Mouse (Mus musculus) embryonic facial prominence, embryonic 12.5 days (tissue): ENCODE measurements at regions not wholly inside any gene's neighbourhood (a gene's known extent, or its start where the extent isn't known, plus 50 kb on each side); places are given as distances from the start of the nearest gene placed in this dataset.

Experiments used
- ATAC-seq: fragments of 200-750 bp; cut with Nextera tagmentation; 2 replicates; pipeline ENCODE4 v1.8.0; 2017; ENCODE audit not compliant: insufficient number of reproducible peaks, insufficient read depth, low FRiP score, low TSS enrichment
- H3K27ac ChIP-seq: fragments of 300-500 bp; sonication (generic); 2 replicates; pipeline ENCODE4 v1.5.1; 2016; ENCODE audit warnings: mild to moderate bottlenecking
- H3K27me3 ChIP-seq: fragments of 300-500 bp; sonication (generic); 2 replicates; pipeline ENCODE4 v1.6.1; 2016; ENCODE audit warnings: mild to moderate bottlenecking, moderate library complexity
- H3K36me3 ChIP-seq: fragments of 300-500 bp; sonication (generic); 2 replicates; pipeline ENCODE4 v1.6.1; 2016; ENCODE audit warnings: mild to moderate bottlenecking
- H3K4me1 ChIP-seq: fragments of 300-500 bp; sonication (generic); 2 replicates; pipeline ENCODE4 v1.6.1; 2016
- H3K4me2 ChIP-seq: fragments of 300-500 bp; sonication (generic); replicated peaks from 2 replicates; pipeline ENCODE4 v1.6.1; 2016; ENCODE audit warnings: mild to moderate bottlenecking, moderate library complexity
- H3K4me3 ChIP-seq: fragments of 300-500 bp; sonication (generic); 2 replicates; pipeline ENCODE4 v1.5.1; 2016; ENCODE audit warnings: mild to moderate bottlenecking
- H3K9ac ChIP-seq: fragments of 300-500 bp; sonication (generic); 2 replicates; pipeline ENCODE4 v1.6.1; 2016; ENCODE audit warnings: mild to moderate bottlenecking, moderate library complexity
- H3K9me3 ChIP-seq: fragments of 300-500 bp; sonication (generic); 2 replicates; pipeline ENCODE4 v1.6.1; 2016; ENCODE audit warnings: mild to moderate bottlenecking, moderate library complexity
- WGBS: fragments of 180-500 bp; shearing (Covaris S2); methylation state at CpG from one replicate; pipeline ENCODE4 v1.1.7; 2016; 5-methylcytosine and 5-hydroxymethylcytosine counted together

DNA sequence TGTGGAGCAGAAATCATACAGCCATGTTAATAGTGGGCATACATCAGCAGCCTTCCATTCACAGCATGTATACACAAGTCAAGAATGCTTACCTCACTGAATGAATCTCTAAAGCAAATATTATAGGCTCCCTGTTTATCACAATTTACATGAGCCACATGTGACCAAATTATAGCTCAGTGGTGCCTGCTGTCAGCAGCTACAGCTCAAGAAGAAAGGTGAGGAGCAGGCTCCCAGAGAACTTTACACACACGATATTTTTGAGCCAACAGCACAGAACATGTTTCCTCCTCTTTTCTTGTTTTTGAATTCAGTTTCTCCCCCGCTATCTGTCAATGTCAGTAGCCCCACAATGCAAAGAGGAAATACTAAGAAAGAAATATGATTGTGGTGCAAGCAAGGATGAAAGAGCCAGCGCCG is 1605.4 kb downstream of the 4930444P10Rik start:
- H3K36me3 ChIP-seq = no peaks in the 10 kb centered on the region
- no peak overlapping the region for H3K4me2 ChIP-seq
- ATAC-seq = no peak
- 26% methylated on average over 4 of the region's 4 CpGs for WGBS
- no peaks in the 10 kb centered on the region for H3K9me3 ChIP-seq
- H3K27ac ChIP-seq = no peak overlapping the region
- H3K4me3 ChIP-seq = no peak overlapping the region
- H3K4me1 ChIP-seq = peaks cover 14% of the 10 kb centered on the region
- no peaks in the 10 kb centered on the region for H3K27me3 ChIP-seq
- no peak overlapping the region for H3K9ac ChIP-seq

DNA sequence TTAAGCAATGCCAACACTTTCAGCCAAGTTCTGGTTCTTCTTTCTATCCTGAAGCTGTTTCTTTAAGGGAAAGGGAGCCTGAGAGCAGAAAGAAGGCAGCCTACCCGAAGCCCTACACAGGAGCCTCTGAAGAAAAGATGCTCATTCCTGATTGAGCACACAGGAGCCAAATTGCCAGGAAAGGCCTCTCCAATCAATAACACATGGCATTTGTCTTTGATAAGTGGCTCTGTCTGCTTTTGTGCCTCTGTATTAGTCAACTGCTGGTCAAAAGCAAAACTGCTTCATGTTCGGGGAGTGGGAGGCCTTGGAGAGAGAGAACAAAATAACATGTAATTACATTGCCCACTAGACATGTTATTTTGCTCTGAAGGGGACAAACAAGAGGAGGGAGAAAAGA is 1607.4 kb downstream of the 4930444P10Rik start:
- Histone ChIP-seq H3K4me3 (no peak overlapping the region), H3K27me3 (no peaks in the 10 kb centered on the region), H3K9me3 (no peaks in the 10 kb centered on the region), H3K27ac (no peak overlapping the region), H3K36me3 (no peaks in the 10 kb centered on the region), H3K4me1 (peaks cover 14% of the 10 kb centered on the region), H3K9ac (no peak overlapping the region), H3K4me2 (no peak overlapping the region)
- ATAC-seq = no peak
- 28% methylated on average over 2 of the region's 2 CpGs for WGBS

DNA sequence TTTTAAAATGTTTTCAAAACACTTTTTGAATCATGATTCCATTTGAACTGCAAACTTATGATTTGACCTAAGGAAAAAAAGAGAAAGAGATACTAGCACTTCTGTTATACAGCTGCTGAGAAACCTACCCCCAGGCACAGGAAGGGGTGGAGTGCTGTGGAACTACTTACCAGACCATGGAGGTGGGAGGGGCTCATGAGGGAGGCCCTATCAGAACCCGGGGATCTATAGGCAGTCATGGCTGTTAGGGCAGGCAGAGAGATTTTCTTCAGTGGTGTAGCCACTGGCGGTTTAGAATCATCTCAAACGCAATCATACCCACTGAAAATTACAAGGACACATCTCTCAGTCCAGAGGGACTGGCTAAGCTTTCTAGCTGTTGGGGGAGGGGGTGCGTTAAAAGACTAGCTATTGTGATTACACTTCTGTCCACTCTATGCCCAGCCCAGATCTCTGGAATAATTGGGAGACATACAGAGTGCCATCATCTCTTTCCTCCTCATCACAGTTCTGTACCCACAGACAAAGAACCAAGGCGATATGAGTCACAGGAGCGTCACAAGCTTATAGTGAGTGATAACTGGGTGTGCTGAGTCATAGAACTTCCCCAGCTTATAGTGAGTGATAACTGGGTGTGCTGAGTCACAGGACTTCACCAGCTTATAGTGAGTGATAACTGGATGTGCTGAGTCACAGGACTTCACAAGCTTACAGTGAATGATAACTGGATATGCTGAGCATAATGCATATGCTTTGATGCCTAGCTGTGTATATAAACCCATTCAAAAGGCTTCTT is 1608.8 kb downstream of the 4930444P10Rik start:
- WGBS = 86% methylated on average over 6 of the region's 6 CpGs
- Histone ChIP-seq H3K4me2 (no peak overlapping the region), H3K4me3 (no peak overlapping the region), H3K27ac (no peak overlapping the region), H3K4me1 (peaks cover 14% of the 10 kb centered on the region), H3K27me3 (no peaks in the 10 kb centered on the region), H3K9me3 (no peaks in the 10 kb centered on the region), H3K36me3 (no peaks in the 10 kb centered on the region), H3K9ac (no peak overlapping the region)
- 0 out of 2 replicates have a peak, but pooled peaks have one; percentile 28 for ATAC-seq

DNA sequence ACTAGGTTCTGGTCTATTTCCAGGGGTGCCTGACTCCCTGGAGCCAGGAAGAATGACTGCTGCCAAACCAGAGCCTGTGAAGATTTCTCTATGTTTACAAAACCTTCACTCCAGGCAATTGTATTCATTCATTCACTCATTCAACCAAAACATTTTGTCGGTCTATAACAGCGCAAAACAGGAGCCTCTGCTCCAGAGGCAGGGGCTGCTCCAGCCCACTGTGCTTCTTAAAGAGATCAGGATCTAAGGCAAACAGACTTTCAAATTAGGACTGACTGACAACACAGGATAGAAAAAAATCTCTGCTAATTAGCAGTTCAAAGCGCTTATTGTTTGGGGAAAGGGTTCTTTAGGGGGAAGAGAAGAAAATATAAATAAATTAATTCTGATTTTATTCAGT is 1620.8 kb downstream of the 4930444P10Rik start:
- Histone ChIP-seq H3K4me1 (0 out of 2 replicates have a peak, but pooled peaks cover 2% of the 10 kb centered on the region), H3K4me3 (no peak overlapping the region), H3K27ac (no peak overlapping the region), H3K9ac (no peak overlapping the region), H3K9me3 (no peaks in the 10 kb centered on the region), H3K36me3 (no peaks in the 10 kb centered on the region), H3K27me3 (no peaks in the 10 kb centered on the region), H3K4me2 (no peak overlapping the region)
- WGBS = 24% methylated on average over 3 of the region's 3 CpGs
- no peak for ATAC-seq

DNA sequence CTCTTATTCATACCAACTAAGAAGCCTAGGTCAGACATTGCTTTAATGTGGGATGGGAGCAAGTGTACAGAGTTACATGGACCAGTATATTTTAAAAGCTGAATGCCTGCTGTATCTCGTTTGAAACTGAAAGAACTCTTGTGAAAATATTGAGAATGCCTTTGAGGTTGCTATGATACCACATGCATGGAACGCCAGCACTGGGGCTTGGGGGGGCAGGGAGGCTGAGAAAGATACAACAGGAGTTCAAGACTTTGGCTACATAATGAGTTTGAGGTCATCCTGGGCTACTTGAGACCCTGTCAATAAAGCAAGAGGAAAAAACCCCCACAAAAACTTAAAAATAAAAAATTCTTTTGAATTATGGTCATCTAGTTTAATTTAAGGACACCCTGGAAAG is 1621.6 kb downstream of the 4930444P10Rik start:
- no peak overlapping the region for H3K27ac ChIP-seq
- H3K27me3 ChIP-seq = no peaks in the 10 kb centered on the region
- no peaks in the 10 kb centered on the region for H3K9me3 ChIP-seq
- 42% methylated on average over 2 of the region's 2 CpGs for WGBS
- 0 out of 2 replicates have a peak, but pooled peaks cover 2% of the 10 kb centered on the region for H3K4me1 ChIP-seq
- H3K36me3 ChIP-seq = no peaks in the 10 kb centered on the region
- H3K9ac ChIP-seq = no peak overlapping the region
- no peak overlapping the region for H3K4me2 ChIP-seq
- ATAC-seq = no peak
- H3K4me3 ChIP-seq = no peak overlapping the region

DNA sequence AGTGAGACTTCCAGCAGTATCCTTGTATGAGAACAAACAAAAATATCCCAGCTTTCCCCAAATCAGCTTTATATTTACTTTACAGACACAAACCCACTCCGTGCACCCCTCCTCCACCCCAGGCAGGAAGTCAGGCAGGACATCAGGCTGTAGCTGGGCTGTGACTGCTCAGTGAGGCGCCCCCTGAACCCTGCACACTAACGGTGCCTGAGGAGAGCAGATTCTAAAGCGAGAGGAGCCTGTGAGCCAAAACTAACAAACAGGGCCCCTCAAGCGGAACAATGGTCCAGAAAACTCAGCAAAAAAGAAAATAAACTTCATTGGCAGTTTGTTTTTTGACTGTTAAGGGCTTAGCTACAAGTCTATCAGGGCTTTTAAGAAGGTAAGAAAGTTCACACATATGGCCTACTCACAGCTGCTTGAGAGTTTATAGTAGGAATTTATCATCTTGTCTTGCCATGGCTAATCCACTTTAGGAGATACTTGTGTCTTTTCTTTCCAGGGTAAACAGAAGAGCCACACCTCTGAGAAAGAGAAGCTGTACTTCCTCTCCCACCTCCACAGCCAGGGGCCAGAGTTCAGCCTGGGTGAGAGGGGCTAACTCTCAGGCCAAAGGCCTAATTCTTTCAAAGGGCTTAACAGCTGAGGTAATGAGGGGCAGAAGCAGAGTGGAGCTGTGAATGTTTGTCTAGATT is 1628.2 kb downstream of the 4930444P10Rik start:
- no peak overlapping the region for H3K9ac ChIP-seq
- H3K4me3 ChIP-seq = no peak overlapping the region
- no peaks in the 10 kb centered on the region for H3K9me3 ChIP-seq
- 14% methylated on average over 5 of the region's 5 CpGs for whole genome bisulfite sequencing
- H3K4me2 ChIP-seq = no peak overlapping the region
- no peaks in the 10 kb centered on the region for H3K36me3 ChIP-seq
- no peak overlapping the region; the same call in 1 of the 2 replicates for H3K27ac ChIP-seq
- peaks cover 8% of the 10 kb centered on the region; the same call in 1 of the 2 replicates for H3K4me1 ChIP-seq
- H3K27me3 ChIP-seq = no peaks in the 10 kb centered on the region
- no peak for ATAC-seq

DNA sequence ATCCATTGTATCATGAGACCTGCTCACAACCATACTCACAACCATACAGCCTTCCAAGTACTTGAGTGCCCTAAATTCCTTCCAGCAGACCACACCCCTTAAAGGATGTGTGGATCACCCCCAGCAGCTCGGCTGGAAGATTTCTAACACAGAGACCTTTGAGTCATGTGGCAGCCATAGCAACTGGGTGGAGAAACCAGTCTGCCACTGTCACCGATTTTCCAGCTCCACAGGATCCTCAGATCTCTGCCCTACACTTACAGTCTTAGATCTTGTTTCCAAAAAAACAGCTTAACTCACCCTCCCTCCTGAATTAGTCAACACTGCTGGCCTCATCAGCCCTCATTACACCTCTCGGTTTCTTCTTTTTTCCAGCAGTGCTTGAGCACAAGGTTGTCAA is 1630.6 kb downstream of the 4930444P10Rik start:
- Histone ChIP-seq H3K4me2 (no peak overlapping the region), H3K4me3 (no peak overlapping the region), H3K27ac (no peak overlapping the region), H3K9me3 (no peaks in the 10 kb centered on the region), H3K9ac (no peak overlapping the region), H3K27me3 (no peaks in the 10 kb centered on the region), H3K4me1 (peaks cover 8% of the 10 kb centered on the region; the same call in 1 of the 2 replicates), H3K36me3 (no peaks in the 10 kb centered on the region)
- 22% methylated on average over 3 of the region's 3 CpGs for WGBS
- no peak for ATAC-seq

DNA sequence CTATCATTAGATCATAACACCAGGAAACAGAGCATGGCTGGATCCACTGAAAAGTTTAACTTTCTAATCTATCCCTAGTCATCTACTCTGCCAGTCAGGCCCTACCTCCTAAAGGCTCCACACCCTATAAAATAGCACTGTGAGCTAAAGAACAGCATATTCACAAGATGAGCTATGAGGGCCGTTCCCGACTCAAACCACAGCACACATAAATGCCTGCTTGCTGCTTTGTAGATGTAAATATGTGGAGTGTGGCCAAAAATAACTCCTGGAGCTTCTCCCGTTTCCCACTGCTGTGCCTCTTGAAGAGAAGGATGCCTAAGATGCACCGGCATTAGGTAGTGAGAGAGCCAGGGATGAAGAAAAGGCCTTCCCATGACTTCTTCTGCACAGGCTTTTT is 1632.3 kb downstream of the 4930444P10Rik start:
- no peak for ATAC-seq
- Histone ChIP-seq H3K27me3 (no peaks in the 10 kb centered on the region), H3K9me3 (no peaks in the 10 kb centered on the region), H3K36me3 (no peaks in the 10 kb centered on the region), H3K27ac (no peak overlapping the region), H3K4me1 (peaks cover 14% of the 10 kb centered on the region; the same call in 1 of the 2 replicates), H3K4me3 (no peak overlapping the region), H3K9ac (no peak overlapping the region), H3K4me2 (no peak overlapping the region)
- WGBS = 79% methylated on average over 4 of the region's 4 CpGs

DNA sequence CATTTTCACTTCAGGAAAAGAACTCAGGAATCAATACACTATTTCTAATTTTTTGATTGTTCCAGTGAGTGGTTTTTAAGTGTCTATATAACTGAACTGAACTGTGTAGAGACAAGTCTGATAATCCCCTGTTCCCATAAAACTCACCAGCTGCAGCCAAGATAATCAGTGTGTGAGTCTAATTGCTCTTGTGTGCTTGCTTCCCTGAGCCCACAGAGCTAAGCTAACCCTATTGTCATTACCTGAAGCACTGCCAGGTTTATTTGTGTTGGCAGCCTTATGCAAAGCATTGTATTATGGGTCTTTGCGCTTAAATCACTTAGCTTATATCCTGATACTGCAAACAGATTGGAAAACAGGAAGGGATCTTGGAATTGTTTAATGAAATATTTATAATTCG is 1663.8 kb downstream of the 4930444P10Rik start:
- WGBS = 75% methylated on average over 2 of the region's 2 CpGs
- H3K4me3 ChIP-seq = no peak overlapping the region
- H3K4me1 ChIP-seq = no peaks in the 10 kb centered on the region

DNA sequence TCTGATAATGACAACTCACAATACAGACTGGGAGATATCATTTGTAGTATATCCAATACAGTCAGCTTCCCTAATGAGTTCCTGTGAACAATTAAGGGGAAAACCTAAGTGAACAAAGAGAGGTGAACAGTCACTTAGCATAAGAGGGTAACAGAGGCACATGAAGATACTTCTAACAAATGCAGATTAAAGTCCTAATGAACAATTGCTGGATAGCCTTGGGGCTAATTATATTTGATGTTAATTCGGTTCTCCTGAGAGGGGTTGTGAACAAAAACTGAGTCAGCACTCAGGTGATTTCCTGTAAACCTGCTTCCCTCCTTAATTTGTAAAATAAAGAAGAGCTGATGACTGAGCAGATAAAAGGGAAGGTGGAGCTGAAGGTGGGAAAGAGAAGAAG is 1672.1 kb downstream of the 4930444P10Rik start:
- no peaks in the 10 kb centered on the region for H3K36me3 ChIP-seq
- H3K4me2 ChIP-seq = no peak overlapping the region
- no peaks in the 10 kb centered on the region for H3K9me3 ChIP-seq
- no peak overlapping the region for H3K9ac ChIP-seq
- 54% methylated on average over 1 of the region's 1 CpGs for WGBS
- H3K4me3 ChIP-seq = no peak overlapping the region
- ATAC-seq = no peak
- 0 out of 2 replicates have a peak, but pooled peaks cover 4% of the 10 kb centered on the region for H3K4me1 ChIP-seq
- no peak overlapping the region for H3K27ac ChIP-seq
- H3K27me3 ChIP-seq = no peaks in the 10 kb centered on the region

More for the DNA sequence above, 1663.8 kb downstream of the 4930444P10Rik start:
- ATAC-seq = no peak
- H3K4me2 ChIP-seq = no peak overlapping the region
- no peaks in the 10 kb centered on the region for H3K36me3 ChIP-seq
- H3K9me3 ChIP-seq = no peaks in the 10 kb centered on the region
- no peak overlapping the region for H3K27ac ChIP-seq
- H3K27me3 ChIP-seq = no peaks in the 10 kb centered on the region
- H3K9ac ChIP-seq = no peak overlapping the region

DNA sequence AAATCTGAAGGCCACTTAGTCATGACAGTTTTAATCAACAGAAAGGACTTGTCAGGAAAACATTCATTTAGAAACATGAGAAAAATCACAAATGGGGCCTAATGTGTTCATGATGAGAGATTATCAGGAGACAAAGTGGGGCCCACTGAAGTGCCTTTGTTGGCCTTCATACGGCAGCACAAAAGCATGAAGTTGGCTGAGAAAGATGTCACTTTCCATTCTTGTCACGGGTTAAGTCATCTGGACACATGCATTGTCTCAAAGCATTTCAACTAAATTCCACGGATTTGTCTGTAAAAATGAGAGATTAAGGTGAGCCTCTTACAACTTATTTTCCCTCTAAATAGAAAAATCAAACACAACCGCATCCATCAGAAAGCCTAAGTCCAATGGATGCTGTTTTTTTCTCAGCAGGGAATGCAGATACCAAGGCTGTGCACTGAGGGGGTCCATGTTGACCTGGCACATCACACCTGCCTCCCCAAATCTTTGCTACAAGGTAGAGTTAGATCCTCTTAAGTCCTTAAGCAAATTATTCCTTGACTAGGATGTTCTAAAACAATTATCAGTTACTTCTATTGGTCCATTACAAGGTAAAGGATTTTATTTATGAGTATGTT is 1679.2 kb downstream of the 4930444P10Rik start:
- H3K27me3 ChIP-seq = no peaks in the 10 kb centered on the region
- no peaks in the 10 kb centered on the region for H3K9me3 ChIP-seq
- 76% methylated on average over 4 of the region's 4 CpGs for WGBS
- no peaks in the 10 kb centered on the region for H3K36me3 ChIP-seq
- H3K27ac ChIP-seq = no peak overlapping the region
- H3K9ac ChIP-seq = no peak overlapping the region
- H3K4me3 ChIP-seq = no peak overlapping the region
- ATAC-seq = no peak
- no peak overlapping the region for H3K4me2 ChIP-seq
- H3K4me1 ChIP-seq = no peaks in the 10 kb centered on the region
